Mouse (Mus musculus) liver, embryonic 14.5 days (tissue): ENCODE measurements around the gene Etfb. TPM values are rescaled to one million over a fixed set of nuclear protein-coding genes. Genes with fewer than 3 reads are reported as not detected.

Source experiments
- ATAC-seq: fragments of 200-750 bp; cut with Nextera tagmentation; 2 replicates; pipeline ENCODE4 v1.8.0; 2017; ENCODE audit warnings: moderate number of reproducible peaks, mild to moderate bottlenecking, moderate library complexity; ENCODE audit not compliant: insufficient read depth
- DNase-seq, 3 experiments: peaks; one replicate each; pipeline ENCODE4 v3.0.0-alpha.2; 2012 to 2013; ENCODE audit warnings: low read depth in 3 of 3, low spot score in 3 of 3
- H3K27ac ChIP-seq: fragments of 300-500 bp; sonication (generic); 2 replicates; pipeline ENCODE4 v1.5.1; 2014; ENCODE audit warnings: moderate library complexity, mild to moderate bottlenecking, control low read depth, inconsistent platforms
- H3K27me3 ChIP-seq: fragments of 300-500 bp; sonication (generic); 2 replicates; pipeline ENCODE4 v1.6.1; 2014; ENCODE audit warnings: mild to moderate bottlenecking, low read length, moderate library complexity; ENCODE audit not compliant: control insufficient read depth, insufficient read depth
- H3K36me3 ChIP-seq: fragments of 300-500 bp; sonication (generic); replicated peaks from 2 replicates; pipeline ENCODE4 v1.6.1; 2014; ENCODE audit warnings: low read depth; ENCODE audit not compliant: control insufficient read depth, insufficient read depth
- H3K4me1 ChIP-seq, 2 experiments: fragments of 200-500 bp in 1 of 2; fragments of 300-500 bp in 1 of 2; sonication (generic) in 1 of 2; replicated peaks; 2 replicates each; pipeline ENCODE4 v1.6.1; 2012 to 2014; ENCODE audit warnings: antibody characterized with exemption in 1 of 2, inconsistent platforms in 1 of 2, low read length in 1 of 2; ENCODE audit not compliant: control insufficient read depth in 2 of 2, insufficient read depth in 2 of 2
- H3K4me2 ChIP-seq: fragments of 300-500 bp; sonication (generic); 2 replicates; pipeline ENCODE4 v1.6.1; 2014; ENCODE audit warnings: low read depth, mild to moderate bottlenecking, control low read depth, moderate library complexity
- H3K4me3 ChIP-seq, 2 experiments: fragments of 200-500 bp in 1 of 2; fragments of 300-500 bp in 1 of 2; sonication (generic) in 1 of 2; 2 replicates each; pipeline ENCODE4 v1.5.1; 2012 to 2014; ENCODE audit warnings: low read depth in 2 of 2, low read length in 2 of 2, mild to moderate bottlenecking in 2 of 2, control low read depth in 1 of 2, inconsistent platforms in 1 of 2, moderate library complexity in 1 of 2; ENCODE audit not compliant: insufficient read depth in 1 of 2
- H3K9ac ChIP-seq: fragments of 300-500 bp; sonication (generic); replicated peaks from 2 replicates; pipeline ENCODE4 v1.6.1; 2014; ENCODE audit warnings: mild to moderate bottlenecking, control low read depth, moderate library complexity
- H3K9me3 ChIP-seq: fragments of 300-500 bp; sonication (generic); 2 replicates; pipeline ENCODE4 v1.6.1; 2016; ENCODE audit warnings: low read length, mixed read lengths; ENCODE audit not compliant: control insufficient read depth
- CTCF ChIP-seq: IDR thresholded peaks from 2 replicates; pipeline ENCODE4 v1.5.1; 2016; ENCODE audit warnings: antibody characterized with exemption, low read depth, control low read depth
- EP300 ChIP-seq: IDR thresholded peaks from 2 replicates; pipeline ENCODE4 v1.6.1; 2016; ENCODE audit warnings: antibody characterized with exemption, low read depth
- WGBS: fragments of 180-500 bp; shearing (Covaris S2); extraction: QIAGEN DNeasy Blood & Tissue Kit; methylation state at CpG from one replicate; pipeline ENCODE4 v1.1.7; 2014; ENCODE audit not compliant: insufficient replicate concordance; 5-methylcytosine and 5-hydroxymethylcytosine counted together
- polyA plus RNA-seq, 2 experiments: library from polyadenylated mRNA; depleted of rRNA in 1 of 2; stranded (reverse) in 1 of 2; unstranded in 1 of 2; fragments of >200 nt; fragmentation: Nextera tagmentation in 1 of 2; extraction: Ambion mirVana in 1 of 2; gene quantifications; 2 replicates each; pipeline versions ENCODE4 v1.2.1 to v1.2.3; 2012 to 2014

Etfb gene
- polyA plus RNA-seq, 2 experiments = 116 to 261 TPM

GRCm38 (mm10) chr7:43427406-43427805, 16.5 kb upstream of the Etfb start, which contains the start of gene Lim2:
TSS of gene Lim2 (plus strand) at chr7:43427670.
- no peak for ATAC-seq
- Histone ChIP-seq H3K4me3 (no peak within 1 kb of the TSS), H3K9ac (no peak within 1 kb of the TSS), H3K4me2 (no peak within 1 kb of the TSS), H3K9me3 (no peaks in the 10 kb centered on the region), H3K27ac (no peak within 1 kb of the TSS), H3K36me3 (no peaks in the 10 kb centered on the region), H3K4me1 (no peaks in the 10 kb centered on the region; a peak in 1 of 4 replicates), H3K27me3 (no peaks in the 10 kb centered on the region)
- TF ChIP-seq EP300 (no peak), CTCF (no peak)
- WGBS = 47% methylated on average over 8 of the region's 8 CpGs
- no peak for DNase-seq

- DNase-seq (no peak), ATAC-seq (no peak)
- Histone ChIP-seq H3K4me3 (no peak overlapping the region), H3K9ac (no peak overlapping the region), H3K4me1 (no peaks in the 10 kb centered on the region), H3K27ac (no peak overlapping the region), H3K4me2 (no peak overlapping the region), H3K27me3 (no peaks in the 10 kb centered on the region), H3K9me3 (no peaks in the 10 kb centered on the region), H3K36me3 (no peaks in the 10 kb centered on the region)
- TF ChIP-seq CTCF (no peak), EP300 (no peak)
- WGBS = 19% methylated on average over 4 of the region's 4 CpGs
These were observed 14.4 kb upstream of the Etfb start for GRCm38 (mm10) chr7:43429500-43429899.

- Histone ChIP-seq H3K9ac (no peak overlapping the region), H3K27me3 (no peaks in the 10 kb centered on the region), H3K4me2 (no peak overlapping the region), H3K27ac (no peak overlapping the region), H3K4me3 (no peak overlapping the region), H3K9me3 (no peaks in the 10 kb centered on the region), H3K36me3 (no peaks in the 10 kb centered on the region), H3K4me1 (no peaks in the 10 kb centered on the region)
- 45% methylated on average over 4 of the region's 4 CpGs for WGBS
- DNase-seq = no peak
- TF ChIP-seq EP300 (no peak), CTCF (no peak)
- ATAC-seq = no peak
These were observed 11.0 kb upstream of the Etfb start for GRCm38 (mm10) chr7:43432891-43433290.

- H3K9ac ChIP-seq = no peak overlapping the region
- no peak overlapping the region for H3K4me2 ChIP-seq
- no peaks in the 10 kb centered on the region for H3K9me3 ChIP-seq
- H3K4me3 ChIP-seq = no peak overlapping the region
- TF ChIP-seq CTCF = no peak
- TF ChIP-seq EP300 = no peak
- H3K4me1 ChIP-seq = no peaks in the 10 kb centered on the region
- no peaks in the 10 kb centered on the region for H3K36me3 ChIP-seq
- WGBS = 73% methylated on average over 5 of the region's 5 CpGs
- no peaks in the 10 kb centered on the region for H3K27me3 ChIP-seq
- no peak overlapping the region for H3K27ac ChIP-seq
- no peak for DNase-seq
- ATAC-seq = no peak
These were observed 9.2 kb upstream of the Etfb start for GRCm38 (mm10) chr7:43434676-43435075.

- Histone ChIP-seq H3K36me3 (no peaks in the 10 kb centered on the region), H3K4me2 (no peak within 1 kb of the TSS), H3K9me3 (no peaks in the 10 kb centered on the region), H3K9ac (no peak within 1 kb of the TSS), H3K4me1 (no peaks in the 10 kb centered on the region), H3K27ac (no peak within 1 kb of the TSS), H3K27me3 (no peaks in the 10 kb centered on the region), H3K4me3 (no peak within 1 kb of the TSS)
- TF ChIP-seq CTCF (no peak), EP300 (no peak)
- WGBS = 43% methylated on average over 10 of the region's 10 CpGs
- DNase-seq (no peak), ATAC-seq (no peak)
These were observed 7.3 kb upstream of the Etfb start, which contains the start of gene Nkg7 for GRCm38 (mm10) chr7:43436341-43437255. TSS of gene Nkg7 (plus strand) at chr7:43437073.
